Mouse (Mus musculus): ENCODE measurements around the gene Agbl2.

DNA sequence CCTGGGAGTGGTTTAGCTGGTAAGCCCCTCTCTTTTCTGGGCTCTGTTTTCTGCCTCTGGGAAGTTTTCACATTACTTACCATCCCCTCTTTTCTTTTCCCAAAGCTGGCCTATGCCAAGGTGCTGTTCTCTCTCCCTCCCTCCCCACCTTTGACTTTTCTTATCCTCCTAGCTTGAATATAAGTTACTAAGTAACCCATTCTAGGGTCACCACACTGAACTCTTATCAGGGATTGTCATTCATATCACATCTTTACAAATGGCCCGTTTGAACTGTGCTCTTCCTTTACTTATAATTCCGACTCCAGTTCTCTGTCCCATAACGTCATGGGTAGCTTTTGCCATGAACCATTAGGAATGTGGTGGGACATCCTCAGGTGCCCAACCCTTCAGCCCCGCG is 62.7 kb downstream of the Agbl2 start:
- no peak for TF ChIP-seq ZC3H11A (IDR thresholded peaks at IDR 0.05; ENCODE audit: borderline replicate concordance, low read depth, low read length)
- no peak for TF ChIP-seq CHD2 (IDR thresholded peaks at IDR 0.05; ENCODE audit: low read depth, low read length)
- TF ChIP-seq MAFK (IDR thresholded peaks at IDR 0.05; ENCODE audit: insufficient read depth, low read depth, low read length), result no peak
- no peak for TF ChIP-seq ZNF384 (IDR thresholded peaks at IDR 0.05; ENCODE audit: low read depth, low read length)

Measured in ES-E14 (cell line).